In genomic region chr1:132602161-132602560, GRCm38 (mm10) we compare ENCODE assay signal across 18 mouse cellular contexts. TPM values are rescaled to one million over a fixed set of nuclear protein-coding genes. Genes with fewer than 3 reads are reported as not detected.
A peak's percentile ranks its signal among the peaks of the same experiment; 100 is the strongest.
DNase-seq lines count a peak whose midpoint lies in the region; ATAC-seq and TF ChIP-seq lines count a peak whose summit lies in the region.
"Had no signal": no experiment of that assay in that cellular context is flagged by ENCODE, and none has a peak within 500 bp of the region (broad histone marks: within the 10 kb centered on the region; RNA-seq: fewer than 3 reads in every experiment).

No protein-coding gene starts in this region.

- 51% methylated on average over 8 of the region's 8 CpGs for WGBS in forebrain, embryonic 11.5 days
- 58% methylated on average over 8 of the region's 8 CpGs for WGBS in forebrain, embryonic 10.5 days
- 28% methylated on average over 8 of the region's 8 CpGs for WGBS in lung, embryonic 14.5 days
- WGBS in embryonic facial prominence, embryonic 10.5 days = 47% methylated on average over 8 of the region's 8 CpGs
- WGBS in hindbrain, embryonic 14.5 days = 55% methylated on average over 8 of the region's 8 CpGs
- 28% methylated on average over 8 of the region's 8 CpGs for WGBS in heart, adult 2 months

- TF ChIP-seq POLR2A in heart, adult 2 months (IDR thresholded peaks at IDR 0.05; ENCODE audit: insufficient read depth, low read depth, low read length) = no peak

- TF ChIP-seq EP300 in heart, adult 2 months (IDR thresholded peaks at IDR 0.05; ENCODE audit: insufficient read depth, low read depth, low read length) = no peak

- no peak overlapping the region for H3K4me3 ChIP-seq in forebrain, embryonic 11.5 days (ENCODE audit: low read depth, low read length)
- no peak overlapping the region for H3K4me3 ChIP-seq in forebrain, embryonic 10.5 days
- no peak overlapping the region for H3K4me3 ChIP-seq in lung, embryonic 14.5 days (ENCODE audit: low read depth, low read length)
- H3K4me3 ChIP-seq in embryonic facial prominence, embryonic 10.5 days = no peak overlapping the region
- no peak overlapping the region for H3K4me3 ChIP-seq in hindbrain, embryonic 14.5 days (replicated peaks; ENCODE audit: low read length)
- H3K4me3 ChIP-seq in heart, adult 2 months = no peak overlapping the region
- H3K4me3 ChIP-seq: embryonic facial prominence, embryonic 15.5 days; heart, embryonic 13.5 days had no signal

- no peak for TF ChIP-seq CTCF in lung, embryonic 14.5 days (IDR thresholded peaks at IDR 0.05; ENCODE audit: low read depth)
- TF ChIP-seq CTCF in heart, adult 2 months (IDR thresholded peaks at IDR 0.05) = no peak

- no peak overlapping the region for H3K27ac ChIP-seq in forebrain, embryonic 11.5 days (ENCODE audit: low read depth, low read length)
- H3K27ac ChIP-seq in forebrain, embryonic 10.5 days = no peak overlapping the region
- no peak overlapping the region for H3K27ac ChIP-seq in lung, embryonic 14.5 days (ENCODE audit: low read depth)
- no peak overlapping the region; the same call in 1 of the 2 replicates for H3K27ac ChIP-seq in embryonic facial prominence, embryonic 10.5 days (replicated peaks)
- H3K27ac ChIP-seq in hindbrain, embryonic 14.5 days = no peak overlapping the region
- H3K27ac ChIP-seq in heart, adult 2 months = no peak overlapping the region
- H3K27ac ChIP-seq: embryonic facial prominence, embryonic 15.5 days; heart, embryonic 13.5 days had no signal

- H3K36me3 ChIP-seq in forebrain, embryonic 11.5 days (ENCODE audit: control insufficient read depth, insufficient read depth, low read length) = no peaks in the 10 kb centered on the region
- H3K36me3 ChIP-seq in forebrain, embryonic 10.5 days (replicated peaks) = peaks cover 9% of the 10 kb centered on the region
- no peaks in the 10 kb centered on the region for H3K36me3 ChIP-seq in lung, embryonic 14.5 days (ENCODE audit: insufficient read depth)
- no peaks in the 10 kb centered on the region; the same call in 1 of the 2 replicates for H3K36me3 ChIP-seq in embryonic facial prominence, embryonic 10.5 days (replicated peaks)
- peaks cover 97% of the 10 kb centered on the region for H3K36me3 ChIP-seq in hindbrain, embryonic 14.5 days (replicated peaks; ENCODE audit: control insufficient read depth, insufficient read depth)
- no peaks in the 10 kb centered on the region for H3K36me3 ChIP-seq in heart, adult 2 months (ENCODE audit: control insufficient read depth, insufficient read depth, low read length)
- H3K36me3 ChIP-seq: embryonic facial prominence, embryonic 15.5 days; heart, embryonic 13.5 days had no signal

- 0 out of 2 replicates have a peak, but pooled peaks have one; percentile 36 for ATAC-seq in forebrain, embryonic 11.5 days (replicated peaks; ENCODE audit: low FRiP score)
- ATAC-seq in lung, embryonic 14.5 days (ENCODE audit: insufficient read depth) = 0 out of 2 replicates have a peak, but pooled peaks have one; percentile 38
- ATAC-seq in hindbrain, embryonic 14.5 days (ENCODE audit: low FRiP score) = peak; percentile 39; the same call in 1 of the 2 replicates

- no peak overlapping the region for H3K4me2 ChIP-seq in forebrain, embryonic 11.5 days (ENCODE audit: low read depth, low read length, severe bottlenecking)
- no peak overlapping the region for H3K4me2 ChIP-seq in lung, embryonic 14.5 days
- H3K4me2 ChIP-seq in hindbrain, embryonic 14.5 days (replicated peaks) = no peak overlapping the region
- H3K4me2 ChIP-seq: embryonic facial prominence, embryonic 15.5 days; heart, embryonic 13.5 days; liver, embryonic 11.5 days had no signal

- no peaks in the 10 kb centered on the region for H3K79me2 ChIP-seq in heart, adult 2 months (replicated peaks; ENCODE audit: control insufficient read depth, insufficient read depth, low read length)

- intact Hi-C loops in heart, adult 2 months (cut with DNase I) = no loop called here

- H3K9ac ChIP-seq in forebrain, embryonic 11.5 days (ENCODE audit: low read length) = no peak overlapping the region
- no peak overlapping the region for H3K9ac ChIP-seq in lung, embryonic 14.5 days
- no peak overlapping the region for H3K9ac ChIP-seq in hindbrain, embryonic 14.5 days
- H3K9ac ChIP-seq in heart, adult 2 months (ENCODE audit: low read depth, low read length) = no peak overlapping the region
- H3K9ac ChIP-seq: embryonic facial prominence, embryonic 15.5 days; heart, embryonic 13.5 days had no signal

- DNase-seq in forebrain, embryonic 11.5 days (ENCODE audit: low spot score) = no peak
- no peak for DNase-seq in forebrain, embryonic 10.5 days (ENCODE audit: extremely low spot score, low spot score)
- no peak for DNase-seq in lung, embryonic 14.5 days
- no peak for DNase-seq in lung, adult 18-20 months
- DNase-seq in embryonic facial prominence, embryonic 10.5 days (ENCODE audit: low spot score) = peak; percentile 33
- no peak for DNase-seq in hindbrain, embryonic 14.5 days (ENCODE audit: low spot score)
- no peak for DNase-seq in right cerebral cortex, postnatal 4 days
- no peak for DNase-seq in heart, adult 2 months
- DNase-seq: adrenal gland, adult 8-10 months; cerebellum, adult 18-20 months; kidney, adult 8-10 months; lung, postnatal 10 days had no signal

- no peaks in the 10 kb centered on the region for H3K4me1 ChIP-seq in forebrain, embryonic 11.5 days (replicated peaks; ENCODE audit: control insufficient read depth, insufficient read depth, low read length)
- H3K4me1 ChIP-seq in forebrain, embryonic 10.5 days = 0 out of 2 replicates have a peak, but pooled peaks cover 6% of the 10 kb centered on the region
- H3K4me1 ChIP-seq in lung, embryonic 14.5 days (ENCODE audit: insufficient read depth) = no peaks in the 10 kb centered on the region
- H3K4me1 ChIP-seq in embryonic facial prominence, embryonic 10.5 days = peaks cover 13% of the 10 kb centered on the region
- no peaks in the 10 kb centered on the region for H3K4me1 ChIP-seq in hindbrain, embryonic 14.5 days (replicated peaks; ENCODE audit: control insufficient read depth, insufficient read depth, low read length)
- H3K4me1 ChIP-seq in heart, adult 2 months (ENCODE audit: control insufficient read depth, insufficient read depth, low read length) = no peaks in the 10 kb centered on the region
- H3K4me1 ChIP-seq: embryonic facial prominence, embryonic 15.5 days; heart, embryonic 13.5 days had no signal

- H3K9me3 ChIP-seq in forebrain, embryonic 11.5 days (ENCODE audit: control insufficient read depth, low read length) = no peaks in the 10 kb centered on the region
- H3K9me3 ChIP-seq in forebrain, embryonic 10.5 days = no peaks in the 10 kb centered on the region
- H3K9me3 ChIP-seq in lung, embryonic 14.5 days (ENCODE audit: low read depth, low read length) = no peaks in the 10 kb centered on the region
- no peaks in the 10 kb centered on the region for H3K9me3 ChIP-seq in embryonic facial prominence, embryonic 10.5 days
- no peaks in the 10 kb centered on the region for H3K9me3 ChIP-seq in hindbrain, embryonic 14.5 days (ENCODE audit: control insufficient read depth, low read length)
- H3K9me3 ChIP-seq: embryonic facial prominence, embryonic 15.5 days; heart, embryonic 13.5 days had no signal

- no peaks in the 10 kb centered on the region for H3K27me3 ChIP-seq in forebrain, embryonic 11.5 days (ENCODE audit: control insufficient read depth, insufficient read depth, low read length)
- H3K27me3 ChIP-seq in forebrain, embryonic 10.5 days (ENCODE audit: poor library complexity, severe bottlenecking) = peaks cover 4% of the 10 kb centered on the region; the same call in 1 of the 2 replicates
- no peaks in the 10 kb centered on the region for H3K27me3 ChIP-seq in lung, embryonic 14.5 days (ENCODE audit: insufficient read depth, low read length)
- peaks cover 20% of the 10 kb centered on the region for H3K27me3 ChIP-seq in embryonic facial prominence, embryonic 10.5 days (replicated peaks; ENCODE audit: low read depth, poor library complexity, severe bottlenecking)
- no peaks in the 10 kb centered on the region for H3K27me3 ChIP-seq in hindbrain, embryonic 14.5 days (ENCODE audit: control insufficient read depth, insufficient read depth, low read length)
- no peaks in the 10 kb centered on the region for H3K27me3 ChIP-seq in heart, adult 2 months (ENCODE audit: control insufficient read depth, insufficient read depth, low read length)
- H3K27me3 ChIP-seq: embryonic facial prominence, embryonic 15.5 days had no signal

RNA-seq across cellular contexts. Expression of gene Cntn2, which starts 59.1 kb away (rescaled TPM):
- polyA plus RNA-seq in forebrain, embryonic 11.5 days (2014; fragmentation: Nextera tagmentation; extraction: Ambion mirVana) = 15.3 and 16.9 TPM in 2 replicates
- 2.8 and 5.5 TPM in 2 replicates for polyA plus RNA-seq in forebrain, embryonic 10.5 days (2016; fragmentation: Nextera tagmentation; extraction: Ambion mirVana)
- 0.65 and 0.72 TPM in 2 replicates for polyA plus RNA-seq in lung, embryonic 14.5 days (2014; fragmentation: Nextera tagmentation; extraction: Ambion mirVana)
- 14.7 and 15.1 TPM in 2 replicates for polyA plus RNA-seq in embryonic facial prominence, embryonic 10.5 days (2016; fragmentation: Nextera tagmentation; extraction: Ambion mirVana)
- 26.1 and 28.1 TPM in 2 replicates for polyA plus RNA-seq in hindbrain, embryonic 14.5 days (2014; fragmentation: Nextera tagmentation; extraction: Ambion mirVana)
- 1 to 10 TPM; 3.5 to 3.8 TPM for total RNA-seq in heart, adult 2 months (2021)
- 4.4 and 7.6 TPM in 2 replicates for polyA plus RNA-seq in heart, adult 2 months (2012; rRNA removed)
- total RNA-seq: common myeloid progenitor, adult 5-6 weeks; hematopoietic stem cell, adult 5-6 weeks; megakaryocyte-erythroid progenitor cell, adult 5-6 weeks had no signal
